Mouse (Mus musculus) kidney, embryonic 14.5 days (tissue): ENCODE data around the gene Olfr95. TPM values are rescaled to one million over a fixed set of nuclear protein-coding genes. Genes with fewer than 3 reads are reported as not detected.

Experiments
- ATAC-seq: fragments of 200-750 bp; cut with Nextera tagmentation; 2 replicates; pipeline ENCODE4 v1.8.0; 2017; ENCODE audit warnings: moderate number of reproducible peaks, mild to moderate bottlenecking, moderate TSS enrichment, moderate library complexity; ENCODE audit not compliant: low FRiP score, low TSS enrichment
- H3K27ac ChIP-seq: fragments of 300-500 bp; sonication (generic); 2 replicates; pipeline ENCODE4 v1.5.1; 2014; ENCODE audit warnings: low read depth, mild to moderate bottlenecking, low read length, moderate library complexity, mixed read lengths
- H3K27me3 ChIP-seq: fragments of 300-500 bp; sonication (generic); 2 replicates; pipeline ENCODE4 v1.6.1; 2014; ENCODE audit warnings: mild to moderate bottlenecking, low read length; ENCODE audit not compliant: control insufficient read depth, insufficient read depth
- H3K36me3 ChIP-seq: fragments of 300-500 bp; sonication (generic); 2 replicates; pipeline ENCODE4 v1.6.1; 2014; ENCODE audit warnings: low read length, mixed read lengths; ENCODE audit not compliant: control insufficient read depth, insufficient read depth
- H3K4me1 ChIP-seq: fragments of 300-500 bp; sonication (generic); 2 replicates; pipeline ENCODE4 v1.6.1; 2014; ENCODE audit warnings: low read length, mixed read lengths; ENCODE audit not compliant: control insufficient read depth, insufficient read depth
- H3K4me2 ChIP-seq: fragments of 300-500 bp; sonication (generic); replicated peaks from 2 replicates; pipeline ENCODE4 v1.6.1; 2014; ENCODE audit warnings: low read depth, mild to moderate bottlenecking, low read length
- H3K4me3 ChIP-seq: fragments of 300-500 bp; sonication (generic); 2 replicates; pipeline ENCODE4 v1.5.1; 2014; ENCODE audit warnings: mild to moderate bottlenecking, low read length
- H3K9ac ChIP-seq: fragments of 300-500 bp; sonication (generic); 2 replicates; pipeline ENCODE4 v1.6.1; 2014; ENCODE audit warnings: low read depth, mild to moderate bottlenecking, low read length, moderate library complexity
- H3K9me3 ChIP-seq: fragments of 300-500 bp; sonication (generic); 2 replicates; pipeline ENCODE4 v1.6.1; 2016; ENCODE audit warnings: low read length; ENCODE audit not compliant: control insufficient read depth
- WGBS: fragments of 180-500 bp; shearing (Covaris S2); extraction: QIAGEN DNeasy Blood & Tissue Kit; methylation state at CpG from one replicate; pipeline ENCODE4 v1.1.7; 2014; 5-methylcytosine and 5-hydroxymethylcytosine counted together
- polyA plus RNA-seq: library from polyadenylated mRNA; unstranded; fragments of >200 nt; fragmentation: Nextera tagmentation; extraction: Ambion mirVana; gene quantifications from 2 replicates; pipeline ENCODE4 v1.2.1, GENCODE M21; 2014

The Olfr95 gene
- polyA plus RNA-seq, 1 experiment from 2014 or later = not detected

DNA sequence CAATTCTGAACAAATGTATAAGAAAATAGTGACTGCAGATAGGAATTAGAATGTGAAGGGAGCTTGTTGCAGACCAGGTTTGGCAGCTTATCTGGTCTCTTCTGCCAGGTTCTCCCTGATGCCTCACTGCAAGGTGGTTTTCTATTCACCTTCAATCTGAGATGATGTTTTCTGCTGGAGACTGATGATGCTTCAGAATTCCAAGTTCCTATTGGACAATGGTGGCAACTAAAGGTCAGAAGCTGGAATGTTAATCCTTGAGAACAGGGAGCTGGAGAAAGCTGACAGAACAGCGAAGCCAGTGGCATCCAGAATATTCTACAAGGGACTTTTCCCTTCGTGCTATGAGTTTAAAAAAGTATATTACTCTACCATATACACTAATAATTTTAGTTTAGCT is 22.2 kb downstream of the Olfr95 start:
- ATAC-seq = no peak

DNA sequence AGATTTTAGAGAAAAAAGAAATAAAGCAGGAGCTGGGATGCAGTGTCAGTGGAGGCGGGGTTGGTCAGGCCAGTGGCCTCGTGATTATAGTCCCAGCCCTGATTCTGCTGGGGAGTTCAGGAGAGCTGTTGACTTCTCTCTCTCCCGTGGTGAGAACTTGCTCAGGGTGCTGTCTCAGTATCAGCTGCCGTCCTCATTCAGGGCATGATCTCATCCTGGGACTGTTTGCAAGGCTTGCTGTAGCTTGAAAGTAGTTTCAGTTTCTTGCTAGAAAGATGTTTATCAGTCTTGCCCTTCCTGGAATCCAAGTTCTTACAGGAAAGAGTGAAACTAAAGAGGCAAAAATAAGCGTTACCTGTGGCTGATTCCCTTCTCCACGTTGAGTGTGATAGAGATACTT is 27.4 kb downstream of the Olfr95 start:
- Histone ChIP-seq H3K4me3 (no peak overlapping the region), H3K36me3 (no peaks in the 10 kb centered on the region), H3K27me3 (no peaks in the 10 kb centered on the region), H3K27ac (no peak overlapping the region), H3K9me3 (no peaks in the 10 kb centered on the region), H3K4me1 (no peaks in the 10 kb centered on the region), H3K4me2 (no peak overlapping the region), H3K9ac (no peak overlapping the region)
- 39% methylated on average over 6 of the region's 6 CpGs for WGBS
- ATAC-seq = no peak

More for the DNA sequence above, 22.2 kb downstream of the Olfr95 start:
- Histone ChIP-seq H3K36me3 (no peaks in the 10 kb centered on the region), H3K9me3 (no peaks in the 10 kb centered on the region), H3K27me3 (no peaks in the 10 kb centered on the region; the same call in 1 of the 2 replicates), H3K4me3 (no peak overlapping the region), H3K9ac (no peak overlapping the region), H3K27ac (no peak overlapping the region), H3K4me2 (no peak overlapping the region), H3K4me1 (no peaks in the 10 kb centered on the region)
- WGBS = 29% methylated on average over 2 of the region's 2 CpGs

DNA sequence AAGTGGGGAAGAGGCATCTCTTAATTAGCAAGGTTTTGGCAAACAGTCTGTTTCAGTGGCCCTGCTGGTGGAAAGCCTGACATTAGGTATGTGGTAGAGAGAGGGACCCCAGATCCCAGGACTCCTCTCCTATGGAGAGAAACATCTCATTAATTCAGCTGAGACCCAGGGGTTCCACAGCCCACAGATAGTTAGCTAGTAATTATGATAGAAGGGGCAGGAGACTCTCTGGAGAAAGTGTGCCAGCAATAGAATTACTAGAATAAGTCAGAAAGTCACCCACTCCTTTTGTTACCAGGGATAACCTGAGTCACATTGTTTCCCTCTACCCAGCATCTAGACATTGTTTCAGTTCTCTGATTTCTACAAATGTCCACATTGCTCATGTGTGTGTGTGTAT is 51.5 kb downstream of the Olfr95 start, which contains the start of gene Olfr93:
Gene Olfr93 (minus strand): TSS at position 101 of the 400 bp plus-strand sequence.
- H3K36me3 ChIP-seq = no peaks in the 10 kb centered on the region
- no peak within 1 kb of the TSS for H3K9ac ChIP-seq
- no peak within 1 kb of the TSS for H3K4me3 ChIP-seq
- no peak for ATAC-seq
- H3K4me1 ChIP-seq = no peaks in the 10 kb centered on the region
- no peak within 1 kb of the TSS for H3K27ac ChIP-seq
- no peak within 1 kb of the TSS for H3K4me2 ChIP-seq
- H3K9me3 ChIP-seq = no peaks in the 10 kb centered on the region
- no peaks in the 10 kb centered on the region for H3K27me3 ChIP-seq

Other genes starting within 250 kb of the Olfr95 start
- not detected in 2 replicates for gene 2410137M14Rik, start 231.9 kb downstream of the Olfr95 start, polyA plus RNA-seq
- gene H2-M5, start 223.6 kb downstream of the Olfr95 start, polyA plus RNA-seq = 0.16 and 0.39 TPM in 2 replicates
- gene Zfp57, start 212.0 kb downstream of the Olfr95 start, polyA plus RNA-seq = 44.6 and 67.5 TPM in 2 replicates
- gene Mog, start 189.7 kb downstream of the Olfr95 start, polyA plus RNA-seq = 0.12 and 0.14 TPM in 2 replicates
- 8.1 and 11.6 TPM in 2 replicates for gene Gabbr1, start 167.2 kb downstream of the Olfr95 start, polyA plus RNA-seq
- not detected in 2 replicates for gene Olfr90, start 124.6 kb downstream of the Olfr95 start, polyA plus RNA-seq
- gene Olfr91, start 114.8 kb downstream of the Olfr95 start, polyA plus RNA-seq = not detected in 2 replicates
- not detected in 2 replicates for gene Olfr92, start 93.0 kb downstream of the Olfr95 start, polyA plus RNA-seq
- gene Olfr93, start 51.6 kb downstream of the Olfr95 start, polyA plus RNA-seq = not detected in 2 replicates
- not detected in 2 replicates for gene Ubd, start 19.2 kb downstream of the Olfr95 start, polyA plus RNA-seq
- not detected in 2 replicates for gene Olfr94, start 12.1 kb downstream of the Olfr95 start, polyA plus RNA-seq
- gene Olfr96, start 7.0 kb upstream of the Olfr95 start, polyA plus RNA-seq = not detected in 2 replicates
- gene Olfr97, start 24.2 kb upstream of the Olfr95 start, polyA plus RNA-seq = not detected in 2 replicates
- not detected in 2 replicates for gene Olfr98, start 50.6 kb upstream of the Olfr95 start, polyA plus RNA-seq
- 1.1 and 1.3 TPM in 2 replicates for gene H2-M3, start 57.1 kb upstream of the Olfr95 start, polyA plus RNA-seq
- not detected in 2 replicates for gene Olfr99, start 70.3 kb upstream of the Olfr95 start, polyA plus RNA-seq
- gene Olfr101, start 91.2 kb upstream of the Olfr95 start, polyA plus RNA-seq = not detected in 2 replicates
- not detected in 2 replicates for gene Olfr102, start 103.9 kb upstream of the Olfr95 start, polyA plus RNA-seq
- not detected in 2 replicates for gene Olfr103, start 126.6 kb upstream of the Olfr95 start, polyA plus RNA-seq
- gene Olfr104-ps, start 146.5 kb upstream of the Olfr95 start, polyA plus RNA-seq = not detected in 2 replicates
- gene Olfr105-ps, start 165.9 kb upstream of the Olfr95 start, polyA plus RNA-seq = not detected in 2 replicates
- not detected in 2 replicates for gene Olfr106-ps, start 177.3 kb upstream of the Olfr95 start, polyA plus RNA-seq
- gene Olfr107, start 186.1 kb upstream of the Olfr95 start, polyA plus RNA-seq = not detected in 2 replicates
- not detected in 2 replicates for gene Olfr108, start 232.4 kb upstream of the Olfr95 start, polyA plus RNA-seq
- gene Olfr109, start 245.8 kb upstream of the Olfr95 start, polyA plus RNA-seq = not detected in 2 replicates